Comparison of ENCODE assay signal across 23 mouse cellular contexts in genomic region chr14:76724826-76725225, GRCm38 (mm10).
A peak's percentile ranks its signal among the peaks of the same experiment; 100 is the strongest.
DNase-seq lines count a peak whose midpoint lies in the region; ATAC-seq and TF ChIP-seq lines count a peak whose summit lies in the region.
"Had no signal": no experiment of that assay in that cellular context is flagged by ENCODE, and none has a peak within 500 bp of the region (broad histone marks: within the 10 kb centered on the region; RNA-seq: fewer than 3 reads in every experiment).

No protein-coding gene starts in this region.

- WGBS in heart, adult 2 months, result 30% methylated on average over 8 of the region's 8 CpGs
- 70% methylated on average over 8 of the region's 8 CpGs for WGBS in liver, postnatal 0 days (ENCODE audit: insufficient replicate concordance)

- no peak overlapping the region for H3K4me2 ChIP-seq in liver, postnatal 0 days (ENCODE audit: low read depth, low read length)
- H3K4me2 ChIP-seq: forebrain, embryonic 13.5 days; heart, embryonic 13.5 days; hindbrain, embryonic 15.5 days had no signal

- no peak for TF ChIP-seq POLR2A in heart, adult 2 months (IDR thresholded peaks at IDR 0.05; ENCODE audit: insufficient read depth, low read depth, low read length)

- no peaks in the 10 kb centered on the region for H3K36me3 ChIP-seq in heart, adult 2 months (ENCODE audit: control insufficient read depth, insufficient read depth, low read length)
- H3K36me3 ChIP-seq in liver, postnatal 0 days (replicated peaks; ENCODE audit: insufficient read depth, low read length), result no peaks in the 10 kb centered on the region
- H3K36me3 ChIP-seq: embryonic facial prominence, embryonic 10.5 days; G1E; heart, embryonic 13.5 days; hindbrain, embryonic 10.5 days; hindbrain, embryonic 15.5 days had no signal

- H3K4me1 ChIP-seq in heart, adult 2 months (ENCODE audit: control insufficient read depth, insufficient read depth, low read length), result peaks cover 8% of the 10 kb centered on the region
- H3K4me1 ChIP-seq in liver, postnatal 0 days (ENCODE audit: insufficient read depth), result no peaks in the 10 kb centered on the region
- H3K4me1 ChIP-seq: forebrain, embryonic 13.5 days; heart, embryonic 13.5 days; hindbrain, embryonic 15.5 days had no signal

- peak overlapping the region; percentile 72 for H3K27ac ChIP-seq in heart, adult 2 months
- H3K27ac ChIP-seq in layer of hippocampus, adult 2 months, result peak overlapping the region; percentile 24; the same call in 1 of the 2 replicates
- H3K27ac ChIP-seq in liver, postnatal 0 days (ENCODE audit: low read depth), result no peak overlapping the region
- H3K27ac ChIP-seq: embryonic facial prominence, embryonic 10.5 days; forebrain, embryonic 13.5 days; heart, embryonic 13.5 days; hindbrain, embryonic 10.5 days; hindbrain, embryonic 15.5 days had no signal

- TF ChIP-seq EP300 in heart, adult 2 months (IDR thresholded peaks at IDR 0.05; ENCODE audit: insufficient read depth, low read depth, low read length), result no peak
- 0 out of 2 replicates have a peak, but pooled peaks have one; percentile 19 for TF ChIP-seq EP300 in liver, postnatal 0 days (IDR thresholded peaks at IDR 0.05; ENCODE audit: low read depth)

- no peaks in the 10 kb centered on the region for H3K9me3 ChIP-seq in liver, postnatal 0 days (ENCODE audit: low read length)
- H3K9me3 ChIP-seq: embryonic facial prominence, embryonic 10.5 days; forebrain, embryonic 13.5 days; hindbrain, embryonic 15.5 days had no signal

- intact Hi-C loops in heart, adult 2 months (cut with DNase I), result loop anchor here (5.0 kb wide), 1 partner anchor 168 kb away; the partner anchor contains the start of gene Serp2
- intact Hi-C loops in heart, postnatal 14 days (cut with DNase I), result loop anchor here (5.0 kb wide), 1 partner anchor 218 kb away; no protein-coding TSS in a partner anchor

- ATAC-seq in liver, postnatal 0 days, result no peak
- ATAC-seq: CD4-positive, CD25-positive, alpha-beta regulatory T cell, adult 4 months; forebrain, embryonic 13.5 days; forebrain, postnatal 0 days; inflammation-experienced regulatory T-cells, adult 6 months; intestine, postnatal 0 days had no signal

- no peak overlapping the region for H3K9ac ChIP-seq in heart, adult 2 months (ENCODE audit: low read depth, low read length)
- H3K9ac ChIP-seq in liver, postnatal 0 days (replicated peaks), result no peak overlapping the region
- H3K9ac ChIP-seq: forebrain, embryonic 13.5 days; forebrain, postnatal 0 days; heart, embryonic 13.5 days; hindbrain, embryonic 15.5 days had no signal

- no peak overlapping the region for H3K4me3 ChIP-seq in heart, adult 2 months
- H3K4me3 ChIP-seq in layer of hippocampus, adult 2 months, result no peak overlapping the region
- no peak overlapping the region for H3K4me3 ChIP-seq in liver, postnatal 0 days (ENCODE audit: low read depth, low read length)
- H3K4me3 ChIP-seq: embryonic facial prominence, embryonic 10.5 days; forebrain, embryonic 13.5 days; heart, embryonic 13.5 days; hindbrain, embryonic 10.5 days; hindbrain, embryonic 15.5 days had no signal

- no peak for TF ChIP-seq CTCF in heart, adult 2 months (IDR thresholded peaks at IDR 0.05)
- TF ChIP-seq CTCF in layer of hippocampus, adult 2 months (conservative IDR thresholded peaks at IDR 0.05), result no peak
- no peak for TF ChIP-seq CTCF in liver, postnatal 0 days (IDR thresholded peaks at IDR 0.05; ENCODE audit: low read depth)

- peak; percentile 23 for DNase-seq in adrenal gland, postnatal 14 days
- no peak for DNase-seq in adrenal gland, adult 18-20 months (ENCODE audit: low spot score in 2 of 2)
- peak; percentile 30 for DNase-seq in heart, adult 2 months
- DNase-seq in heart, postnatal 14 days, result no peak
- DNase-seq in layer of hippocampus, adult 2 months (ENCODE audit: low spot score in 2 of 2), result no peak
- DNase-seq in layer of hippocampus, adult 9-10 months (ENCODE audit: low spot score), result no peak
- DNase-seq in liver, postnatal 0 days, result no peak
- no peak for DNase-seq in liver
- DNase-seq: adrenal gland, postnatal 25 days; B cell, adult 2 months; cerebellum, adult 18-20 months; cerebellum, adult 9-11 months; cerebellum, postnatal 36 days; forebrain, postnatal 0 days had no signal

- H3K79me2 ChIP-seq in heart, adult 2 months (replicated peaks; ENCODE audit: control insufficient read depth, insufficient read depth, low read length), result no peaks in the 10 kb centered on the region

- no peaks in the 10 kb centered on the region for H3K27me3 ChIP-seq in heart, adult 2 months (ENCODE audit: control insufficient read depth, insufficient read depth, low read length)
- H3K27me3 ChIP-seq in liver, postnatal 0 days (ENCODE audit: insufficient read depth, low read length), result no peaks in the 10 kb centered on the region
- H3K27me3 ChIP-seq: forebrain, embryonic 13.5 days; heart, embryonic 13.5 days; hindbrain, embryonic 15.5 days had no signal

Comparison
In these comparisons a context has a peak if more than half of its experiments do, and no peak if none do; other contexts are left out.
1. DNase-seq: peak in adrenal gland, postnatal 14 days (single experiment) and heart, adult 2 months (2 of 2); none in adrenal gland, adult 18-20 months (0 of 2), heart, postnatal 14 days (0 of 2), layer of hippocampus, adult 2 months (0 of 2), layer of hippocampus, adult 9-10 months (single experiment), liver, postnatal 0 days (single experiment) and liver (single experiment).